Mouse (Mus musculus) v-Abl transformed pro-B cells (cell line): ENCODE measurements around the gene Trarg1.

Experiments used
- in situ Hi-C, 2 experiments: fragments of 400-800 bp; cut with MboI; formaldehyde crosslinking; loops; one replicate each; pipeline ENCODE4 v1.15.1; 2025; ENCODE audit not compliant: unreplicated experiment in 2 of 2

Trarg1 gene

GRCm38 (mm10) chr11:76671871-76672475, 7.6 kb upstream of the Trarg1 start, which contains the start of gene Bhlha9:
Bhlha9 (plus strand) TSS chr11:76672470.
- in situ Hi-C loops, result no loop called here

- in situ Hi-C loops, result no loop called here
Measured at GRCm38 (mm10) chr11:76672561-76673384, 6.8 kb upstream of the Trarg1 start.

- in situ Hi-C loops, result no loop called here
Measured at GRCm38 (mm10) chr11:76674199-76674598, 5.4 kb upstream of the Trarg1 start.

DNA sequence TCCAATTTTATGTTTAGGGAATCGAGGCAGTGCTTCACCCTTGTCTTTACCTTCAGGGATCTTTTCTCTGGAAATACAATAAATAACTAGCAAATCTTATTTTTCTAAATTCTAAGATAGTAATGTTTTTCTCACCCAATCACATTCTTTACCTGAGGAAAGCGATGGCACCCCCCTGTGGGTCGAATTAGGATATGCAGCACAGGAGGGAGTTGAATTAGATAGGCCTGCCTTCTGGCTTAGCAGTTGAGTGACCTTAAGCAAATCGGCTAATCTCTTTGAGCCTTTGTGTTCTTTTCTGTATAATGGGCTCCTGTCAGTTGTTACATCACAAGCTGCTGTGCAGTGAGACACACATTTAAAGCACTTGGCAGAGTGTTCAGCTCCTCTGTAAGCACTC, 4.9 kb upstream of the Trarg1 start:
- in situ Hi-C loops, result loop anchor here (5.0 kb wide), 2 partner anchors 88 to 218 kb away; partner anchors contain the start of gene Gosr1 (in 2 of the 2)

GRCm38 (mm10) chr11:76685604-76686003, 6.0 kb downstream of the Trarg1 start:
- in situ Hi-C loops, result no loop called here

- in situ Hi-C loops, result no loop called here
Measured at GRCm38 (mm10) chr11:76692096-76692495, 12.5 kb downstream of the Trarg1 start.

DNA sequence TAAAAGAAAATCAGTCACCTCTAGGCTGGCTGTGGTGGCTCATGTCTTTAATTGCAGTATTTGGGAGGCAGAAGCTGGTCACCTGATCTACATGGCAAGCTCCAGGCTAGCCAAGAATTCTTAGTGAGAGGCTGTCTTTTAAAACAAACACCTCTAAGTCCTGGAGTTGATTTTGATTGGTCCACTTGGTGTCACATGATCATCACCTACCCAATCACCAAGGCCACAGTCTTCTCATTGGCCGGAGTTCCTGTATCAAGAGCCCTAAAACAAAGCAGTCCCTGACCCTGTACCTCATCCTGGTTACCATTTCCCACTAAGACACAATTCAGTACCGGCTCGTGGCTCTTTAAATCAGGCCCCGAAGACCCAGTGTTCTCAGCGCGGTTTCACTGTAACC, 16.2 kb downstream of the Trarg1 start:
- in situ Hi-C loops, result no loop called here

DNA sequence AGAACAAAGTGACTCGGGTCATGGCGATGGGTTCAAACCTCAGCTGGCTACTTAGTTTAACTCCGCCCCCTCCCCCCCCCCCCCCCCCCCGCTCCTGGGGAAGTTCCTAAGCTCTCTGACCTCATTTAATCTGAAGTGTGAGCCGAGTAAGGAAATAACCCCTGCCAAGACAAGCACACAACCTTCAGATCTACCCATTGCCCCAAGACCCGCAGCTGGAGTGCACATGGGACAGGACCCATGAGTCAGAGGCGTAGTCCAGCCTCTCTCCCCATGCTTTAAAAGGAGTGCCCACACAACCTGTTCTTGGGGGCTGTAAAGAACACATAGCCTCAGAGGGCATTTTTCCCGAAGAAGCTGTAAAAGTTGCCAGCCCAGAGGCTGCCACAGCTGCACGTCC, 20.0 kb downstream of the Trarg1 start:
- in situ Hi-C loops, result no loop called here

- in situ Hi-C loops, result no loop called here
Measured at GRCm38 (mm10) chr11:76707656-76708055, 28.0 kb downstream of the Trarg1 start.

DNA sequence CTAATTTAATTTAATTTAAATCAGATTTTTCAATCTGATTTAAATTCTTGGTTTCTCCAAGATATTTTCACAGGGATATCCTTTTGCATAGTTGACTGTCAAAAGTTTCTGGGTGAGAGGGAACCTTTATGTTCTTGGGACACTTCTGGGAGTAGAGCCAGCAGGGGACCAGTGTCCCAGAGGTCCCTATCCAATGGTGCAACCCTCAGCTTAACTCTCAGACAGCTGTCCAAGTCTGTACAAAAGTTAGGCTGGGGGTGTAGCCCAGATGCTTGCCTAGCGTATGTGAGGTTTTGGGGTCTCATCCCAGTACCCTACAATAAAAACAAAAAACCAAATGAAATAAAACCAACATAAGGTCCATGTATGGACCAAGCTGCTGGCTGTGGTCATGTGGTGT, 28.5 kb downstream of the Trarg1 start:
- in situ Hi-C loops, result no loop called here

GRCm38 (mm10) chr11:76708881-76709280, 29.3 kb downstream of the Trarg1 start:
- in situ Hi-C loops, result no loop called here

DNA sequence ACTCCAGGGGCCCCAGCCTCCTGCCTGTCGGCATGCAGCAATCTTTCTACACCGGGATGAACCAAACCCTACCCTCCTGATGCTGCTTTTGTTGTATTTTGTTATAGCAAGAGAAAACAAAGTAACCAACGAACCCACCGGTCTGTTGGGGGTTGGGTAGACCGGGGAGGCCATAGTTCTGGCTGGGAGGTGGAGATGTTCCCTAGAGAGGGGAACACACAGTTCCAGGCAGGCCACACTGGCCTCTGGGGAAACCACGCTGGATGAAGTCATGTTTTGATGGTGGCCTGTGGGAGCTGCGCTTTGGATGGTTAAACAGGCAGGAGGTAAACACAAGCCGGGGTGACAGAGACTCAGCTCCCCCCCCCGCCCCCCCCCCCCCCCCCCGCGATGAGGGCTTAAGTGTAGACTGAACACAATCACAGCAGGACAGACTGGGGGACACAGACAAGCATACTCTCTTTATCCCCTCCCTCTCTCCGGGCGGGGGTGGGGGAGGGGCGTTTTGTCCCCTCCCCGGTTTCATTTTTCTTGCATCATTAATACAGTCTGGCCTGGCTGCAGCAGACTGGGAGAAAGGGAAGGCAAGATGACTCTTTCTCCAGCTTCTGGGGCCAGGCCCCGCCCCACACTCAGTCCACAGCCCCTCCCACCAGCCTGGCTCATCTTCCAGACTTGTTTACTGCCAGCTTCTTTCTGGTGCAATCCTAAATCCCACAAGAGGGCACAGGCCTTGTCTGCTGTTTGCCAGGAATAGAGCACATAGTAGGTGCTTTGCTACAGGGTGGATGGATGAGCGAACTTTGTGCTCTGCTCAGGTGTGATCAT, 30.2 kb downstream of the Trarg1 start:
- in situ Hi-C loops, result no loop called here

DNA sequence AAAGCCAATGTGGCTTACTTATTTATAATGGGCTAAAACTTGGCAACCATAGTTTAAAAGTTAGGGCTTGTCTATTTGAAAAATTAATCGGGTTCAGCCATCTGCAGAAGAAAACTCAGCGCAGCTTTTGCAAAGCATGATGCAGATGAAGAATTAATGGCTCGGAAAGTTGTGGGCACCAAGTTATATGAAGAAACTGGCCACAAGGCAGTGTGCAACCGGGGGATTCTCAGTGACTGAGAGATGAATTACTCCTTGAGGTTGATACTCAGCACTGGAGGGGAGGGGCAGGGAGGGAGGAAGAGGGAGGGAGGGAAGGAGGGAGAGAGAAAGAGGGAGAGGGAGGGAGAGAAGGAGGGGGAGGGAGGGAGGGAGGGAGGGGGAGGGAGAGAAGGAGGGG, 37.4 kb downstream of the Trarg1 start:
- in situ Hi-C loops, result no loop called here

GRCm38 (mm10) chr11:76723911-76724310, 44.3 kb downstream of the Trarg1 start:
- in situ Hi-C loops, result no loop called here

- in situ Hi-C loops, result no loop called here
Measured at GRCm38 (mm10) chr11:76728093-76728492, 48.5 kb downstream of the Trarg1 start.

- in situ Hi-C loops, result no loop called here
Measured at GRCm38 (mm10) chr11:76730650-76731049, 51.0 kb downstream of the Trarg1 start.

- in situ Hi-C loops, result no loop called here
Measured at GRCm38 (mm10) chr11:76734560-76734959, 55.0 kb downstream of the Trarg1 start.

GRCm38 (mm10) chr11:76735753-76736324, 56.2 kb downstream of the Trarg1 start:
- in situ Hi-C loops, result no loop called here

DNA sequence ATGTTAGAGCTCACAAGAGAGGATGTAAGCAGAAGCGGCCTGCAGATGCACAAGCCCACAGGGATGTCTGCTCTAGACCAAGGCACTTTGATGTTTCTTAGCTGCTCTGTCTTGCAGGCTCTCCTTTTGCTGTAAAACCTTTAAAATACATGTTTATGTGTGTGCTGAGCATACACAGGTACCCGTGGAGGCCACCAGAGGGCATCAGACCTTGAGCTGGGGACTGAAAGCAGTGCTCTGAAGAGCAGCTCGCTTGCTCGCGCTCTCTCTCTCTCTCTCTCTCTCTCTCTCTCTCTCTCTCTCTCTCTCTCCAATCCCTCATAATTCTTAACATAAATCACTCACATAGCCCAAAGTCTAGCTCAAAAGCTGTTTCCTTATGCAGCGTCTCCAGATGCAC, 59.5 kb downstream of the Trarg1 start:
- in situ Hi-C loops, result no loop called here

GRCm38 (mm10) chr11:76742511-76742910, 62.9 kb downstream of the Trarg1 start:
- in situ Hi-C loops, result no loop called here

GRCm38 (mm10) chr11:76744550-76744949, 64.9 kb downstream of the Trarg1 start:
- in situ Hi-C loops, result no loop called here
